Mouse (Mus musculus) kidney, postnatal 25 days (tissue): ENCODE data around the gene Nell2.
"Not testable (repeated sequence)": the region's sequence is repeated elsewhere in the genome, so short reads cannot be mapped to it uniquely, and the experiment has no call there.

Source experiments
- DNase-seq, 2 experiments: peaks; one replicate each; pipeline ENCODE4 v3.0.0; 2021; ENCODE audit warnings: mixed read lengths in 2 of 2

Nell2 gene

GRCm38 (mm10) chr15:95527948-95528861 is at the start of gene Nell2:
Nell2 (minus strand) TSS chr15:95528559.
- DNase-seq = no peak

GRCm38 (mm10) chr15:95574661-95575060 is 46.3 kb upstream of the Nell2 start:
- peak in 1 of 2 experiments; percentile 65 for DNase-seq

GRCm38 (mm10) chr15:95569606-95570005 is 41.2 kb upstream of the Nell2 start:
- DNase-seq = no peak

- no peak for DNase-seq
Observed at GRCm38 (mm10) chr15:95565160-95565559, 36.8 kb upstream of the Nell2 start.

GRCm38 (mm10) chr15:95561303-95561702 is 32.9 kb upstream of the Nell2 start:
- no peak for DNase-seq

- DNase-seq = no peak
Observed at GRCm38 (mm10) chr15:95550011-95550410, 21.7 kb upstream of the Nell2 start.

- no peak for DNase-seq
Observed at GRCm38 (mm10) chr15:95542632-95543031, 14.3 kb upstream of the Nell2 start.

GRCm38 (mm10) chr15:95536724-95537123 is 8.4 kb upstream of the Nell2 start:
- no peak for DNase-seq

GRCm38 (mm10) chr15:95536230-95536629 is 7.9 kb upstream of the Nell2 start:
- DNase-seq = no peak

GRCm38 (mm10) chr15:95534644-95535043 is 6.3 kb upstream of the Nell2 start:
- no peak for DNase-seq

- no peak for DNase-seq
Observed at GRCm38 (mm10) chr15:95527461-95527947, 855 bp downstream of the Nell2 start.

- no peak for DNase-seq
Observed at GRCm38 (mm10) chr15:95526626-95527411, 1.5 kb downstream of the Nell2 start.

GRCm38 (mm10) chr15:95525997-95526396 is 2.4 kb downstream of the Nell2 start:
- peak in 1 of 2 experiments; percentile 12 for DNase-seq

- no peak for DNase-seq
Observed at GRCm38 (mm10) chr15:95518204-95518603, 10.2 kb downstream of the Nell2 start.

GRCm38 (mm10) chr15:95513306-95513705 is 15.1 kb downstream of the Nell2 start:
- DNase-seq = not testable (repeated sequence)

- no peak for DNase-seq
Observed at GRCm38 (mm10) chr15:95495666-95496065, 32.7 kb downstream of the Nell2 start.

GRCm38 (mm10) chr15:95495193-95495592 is 33.2 kb downstream of the Nell2 start:
- DNase-seq = no peak

GRCm38 (mm10) chr15:95492201-95492600 is 36.2 kb downstream of the Nell2 start:
- DNase-seq = no peak

- DNase-seq = no peak
Observed at GRCm38 (mm10) chr15:95489174-95489573, 39.2 kb downstream of the Nell2 start.

GRCm38 (mm10) chr15:95487961-95488360 is 40.4 kb downstream of the Nell2 start:
- no peak for DNase-seq

- DNase-seq = no peak
Observed at GRCm38 (mm10) chr15:95482002-95482401, 46.4 kb downstream of the Nell2 start.

GRCm38 (mm10) chr15:95481585-95481984 is 46.8 kb downstream of the Nell2 start:
- DNase-seq = no peak

- no peak for DNase-seq
Observed at GRCm38 (mm10) chr15:95476440-95476839, 51.9 kb downstream of the Nell2 start.

- DNase-seq = no peak
Observed at GRCm38 (mm10) chr15:95473976-95474375, 54.4 kb downstream of the Nell2 start.
